Mouse (Mus musculus) embryo, embryonic 11.5 days (tissue): ENCODE measurements around the gene Dcst2.

Experiments
- DNase-seq: peaks from one replicate; pipeline ENCODE4 v3.0.0-alpha.2; 2012; ENCODE audit warnings: low read depth, low spot score

Gene Dcst2

GRCm38 (mm10) chr3:89361675-89362074 lies at the start of gene Dcst2:
Gene Dcst2, plus strand, starts transcription at chr3:89361975.
- DNase-seq: no peak

- no peak for DNase-seq
Measured at GRCm38 (mm10) chr3:89314340-89314739, 47.4 kb upstream of the Dcst2 start.

DNA sequence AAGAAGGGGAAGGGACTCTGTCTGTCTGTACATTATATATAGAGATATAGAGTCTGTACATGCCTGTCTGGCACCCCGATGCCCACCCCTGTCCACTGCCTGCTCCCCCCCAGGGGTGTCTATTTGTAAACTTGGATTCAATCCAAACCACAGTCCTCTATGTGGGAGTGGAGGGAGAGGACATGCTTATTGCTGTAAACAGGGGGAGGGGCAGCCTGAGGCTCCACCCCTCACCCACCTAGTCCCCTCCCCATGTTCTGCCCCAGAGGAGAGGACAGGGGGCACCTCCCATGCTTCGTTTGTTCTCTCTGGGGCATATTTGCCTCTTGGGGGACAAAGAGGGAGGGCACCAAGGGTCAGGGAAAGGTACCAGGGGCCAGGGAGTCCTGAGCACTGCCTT lies 47.0 kb upstream of the Dcst2 start:
- DNase-seq: no peak

DNA sequence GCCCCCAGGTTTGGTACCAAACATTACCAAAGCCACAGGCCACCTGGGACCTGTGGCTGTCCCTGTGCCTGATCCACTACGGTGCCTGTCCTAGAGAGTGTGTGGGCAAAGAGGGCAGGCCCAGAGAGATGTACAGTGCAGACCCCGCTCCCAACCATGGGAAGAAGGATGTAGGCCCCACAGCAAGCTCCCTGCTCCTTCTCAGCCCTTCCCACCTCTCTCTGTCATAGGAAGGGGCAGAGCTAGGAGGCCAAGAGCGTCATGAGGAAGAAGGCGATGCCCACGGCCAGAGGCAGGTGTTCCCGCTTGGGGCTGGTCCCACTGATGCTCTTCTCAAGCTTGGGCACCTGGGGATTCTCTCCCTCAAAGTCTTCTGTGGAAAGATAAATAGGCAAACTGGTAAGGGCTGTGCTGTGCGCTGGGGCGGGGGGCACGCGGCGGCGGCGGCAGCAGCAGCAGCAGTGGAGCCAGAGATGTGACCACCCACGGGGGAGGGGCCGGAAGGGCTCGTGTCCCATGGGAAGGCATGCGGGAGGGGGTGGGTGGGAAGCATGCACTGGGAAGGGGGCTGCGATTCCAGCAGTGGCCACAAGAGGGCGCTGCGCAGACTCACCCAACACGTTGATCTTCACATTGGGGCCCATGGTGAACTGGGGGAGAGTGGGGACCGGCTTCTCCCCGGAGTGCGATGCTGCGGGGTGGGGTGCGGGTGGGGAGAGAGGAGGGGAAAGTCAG lies 46.4 kb upstream of the Dcst2 start:
- peak; percentile 69 for DNase-seq

- no peak for DNase-seq
Measured at GRCm38 (mm10) chr3:89315930-89316831, 45.6 kb upstream of the Dcst2 start.

GRCm38 (mm10) chr3:89316833-89317232 lies 44.9 kb upstream of the Dcst2 start:
- DNase-seq: peak; percentile 87

DNA sequence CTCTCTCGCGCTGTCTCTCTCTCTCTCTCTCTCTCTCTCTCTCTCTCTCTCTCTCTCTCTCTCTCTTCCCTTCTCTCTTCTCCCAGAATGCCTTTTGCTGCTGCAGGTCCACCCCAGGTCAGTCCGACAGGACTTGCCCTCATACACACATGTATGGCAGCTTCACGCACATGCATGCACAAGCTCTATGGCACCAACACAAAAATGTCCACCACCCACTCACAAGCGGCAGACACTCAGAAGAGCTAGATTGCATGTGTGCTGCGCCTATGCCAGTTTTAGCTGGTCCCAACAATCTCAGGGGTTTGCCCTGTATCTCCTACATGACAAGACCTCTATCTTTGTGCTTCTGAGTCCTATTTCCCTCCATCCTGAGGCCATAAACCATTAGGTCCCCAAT lies 44.5 kb upstream of the Dcst2 start:
- DNase-seq: no peak

- DNase-seq: no peak
Measured at GRCm38 (mm10) chr3:89318316-89318715, 43.5 kb upstream of the Dcst2 start.

- DNase-seq: no peak
Measured at GRCm38 (mm10) chr3:89318971-89319590, 42.7 kb upstream of the Dcst2 start.

GRCm38 (mm10) chr3:89319591-89320350 lies 42.0 kb upstream of the Dcst2 start:
- no peak for DNase-seq

GRCm38 (mm10) chr3:89320581-89321182 lies 41.1 kb upstream of the Dcst2 start:
- DNase-seq: peak; percentile 69

DNA sequence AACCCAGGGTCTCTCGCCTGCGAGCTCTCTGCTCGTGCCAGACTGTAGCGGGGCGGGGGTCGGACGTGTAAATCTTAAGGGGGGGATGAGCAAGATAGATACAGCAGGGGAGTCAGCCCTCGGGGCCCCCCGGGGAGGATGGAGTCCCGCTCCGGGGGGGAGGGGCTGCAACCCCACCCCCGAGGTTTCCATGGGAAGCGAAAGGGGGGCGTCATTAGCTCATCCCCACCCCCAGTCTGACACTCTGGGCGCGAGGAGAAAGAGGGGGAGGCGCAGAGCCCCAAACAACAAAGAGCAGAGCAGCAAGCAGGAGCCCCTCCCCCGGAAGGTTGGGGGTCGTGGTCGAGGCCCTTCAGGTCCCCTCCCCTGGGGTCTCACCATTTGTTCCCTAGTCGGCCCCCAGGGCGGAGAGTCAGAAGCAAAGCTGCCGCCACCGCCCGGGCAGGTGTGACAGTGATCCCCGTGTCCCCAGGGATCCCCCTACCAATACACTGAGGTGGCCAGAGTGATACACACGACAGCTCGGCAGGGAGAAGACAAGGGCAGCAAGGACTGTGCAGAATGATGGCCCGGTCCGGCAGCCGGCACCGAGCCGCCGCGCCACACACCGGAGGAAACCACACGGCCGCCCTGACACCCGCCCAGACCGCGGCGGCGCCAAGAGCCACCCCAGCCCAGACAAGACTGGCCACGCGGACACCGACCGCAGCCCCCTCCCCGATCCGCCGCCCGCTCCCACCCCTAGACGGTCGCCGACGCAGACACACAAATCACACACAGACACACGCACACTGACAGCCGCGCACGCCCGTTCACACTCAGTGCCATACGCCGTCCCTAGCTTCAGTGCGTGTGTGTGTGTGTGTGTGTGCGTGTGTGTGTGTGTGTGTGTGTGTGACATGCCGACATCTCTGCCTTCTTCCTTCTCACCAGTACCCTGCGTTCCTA lies 40.3 kb upstream of the Dcst2 start:
- no peak for DNase-seq

DNA sequence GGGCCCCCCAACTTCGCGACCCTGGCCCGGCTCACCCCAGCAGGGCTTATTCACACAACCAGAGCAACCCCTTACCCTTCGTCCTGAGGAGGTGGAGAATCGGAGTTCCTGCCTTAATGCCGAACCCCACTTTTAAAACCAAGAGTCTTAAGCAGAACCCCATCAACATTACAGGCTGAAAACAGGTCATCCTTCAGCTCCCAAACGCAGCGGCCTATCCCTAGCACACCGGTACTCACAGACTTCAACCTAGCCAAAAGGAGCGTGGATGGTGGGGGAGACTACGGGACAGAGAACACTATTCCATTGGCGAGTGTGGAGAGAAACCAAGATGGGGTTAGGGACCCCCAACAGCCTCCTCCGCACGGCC lies 39.7 kb upstream of the Dcst2 start:
- no peak for DNase-seq

GRCm38 (mm10) chr3:89322514-89323165 lies 39.1 kb upstream of the Dcst2 start, which contains the start of gene Efna3:
Gene Efna3, minus strand, starts transcription at chr3:89322965.
- DNase-seq: peak; percentile 78

GRCm38 (mm10) chr3:89325882-89326281 lies 35.9 kb upstream of the Dcst2 start:
- no peak for DNase-seq

- DNase-seq: no peak
Measured at GRCm38 (mm10) chr3:89327371-89327870, 34.4 kb upstream of the Dcst2 start.

DNA sequence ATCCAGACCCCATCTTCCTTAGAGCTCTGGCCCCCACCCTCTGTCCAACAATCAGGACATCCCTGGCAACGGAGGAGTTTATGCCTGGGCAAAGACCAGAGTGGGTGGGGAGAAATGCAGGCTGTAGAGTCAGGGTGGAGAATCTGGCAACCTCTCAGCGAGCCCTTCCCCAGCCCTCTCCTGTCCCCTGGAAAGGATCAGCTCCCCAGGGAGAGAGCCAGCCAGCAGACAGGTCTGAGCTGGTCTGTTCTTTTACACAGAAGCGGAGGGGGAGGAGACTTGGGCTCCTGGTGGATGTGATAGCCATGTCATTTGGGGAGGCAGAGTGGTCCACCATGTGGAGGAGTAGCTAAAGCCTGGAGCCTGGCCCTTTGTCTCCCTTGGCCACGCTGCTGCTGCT lies 33.2 kb upstream of the Dcst2 start:
- no peak for DNase-seq

- no peak for DNase-seq
Measured at GRCm38 (mm10) chr3:89330346-89330745, 31.4 kb upstream of the Dcst2 start.

GRCm38 (mm10) chr3:89330948-89331347 lies 30.8 kb upstream of the Dcst2 start:
- DNase-seq: no peak
